Mouse (Mus musculus): ENCODE data around the gene Etv5. TPM values are rescaled to one million over a fixed set of nuclear protein-coding genes. Genes with fewer than 3 reads are reported as not detected.

Gene Etv5
- total and polyA plus RNA-seq, 3 experiments = 2.6 to 4.5 (median 3.5) TPM

DNA sequence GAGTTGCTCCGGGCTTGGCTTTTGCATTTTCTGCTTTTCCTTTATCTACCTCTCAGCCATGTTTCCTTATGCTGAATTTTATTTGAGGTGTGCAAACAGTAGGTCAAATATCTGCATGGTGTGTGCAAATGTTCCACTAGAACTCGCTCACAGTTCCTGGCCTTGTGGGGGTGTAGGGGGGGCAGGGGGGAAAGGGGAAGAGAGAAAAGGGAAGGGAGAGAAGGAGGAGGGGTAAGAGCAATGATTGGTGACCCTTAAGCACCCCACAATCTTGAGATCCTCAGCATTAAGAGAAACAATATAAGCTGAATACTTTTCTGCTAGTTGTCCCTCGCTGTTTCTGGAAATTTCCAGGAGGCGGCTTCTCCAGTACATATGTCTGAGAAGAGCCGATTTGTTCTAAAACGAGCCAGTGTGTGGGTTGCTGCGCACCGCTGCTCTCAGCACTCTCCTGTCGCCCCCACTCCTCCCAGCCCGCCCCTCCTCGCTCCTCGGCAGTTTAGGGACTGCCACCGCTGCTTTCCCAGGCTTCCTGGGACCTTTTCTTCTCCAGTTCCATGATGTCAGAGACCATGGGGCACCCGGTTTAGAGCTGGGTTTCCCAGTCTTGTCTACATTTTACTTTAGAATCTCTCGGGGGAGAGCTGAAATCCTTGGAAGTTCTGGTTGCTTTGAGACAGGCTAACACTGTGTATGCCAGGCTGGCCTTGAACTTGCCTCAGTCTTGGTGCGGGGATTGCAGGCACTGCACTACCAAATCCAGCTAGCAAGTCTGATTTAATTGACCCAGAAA is 90.8 kb downstream of the Etv5 start:
- H3K9ac ChIP-seq (ENCODE audit: insufficient read depth, low read depth) = no peak overlapping the region
- H3K27me3 ChIP-seq (replicated peaks) = no peaks in the 10 kb centered on the region
- H3K27ac ChIP-seq (ENCODE audit: insufficient read depth, low read depth) = no peak overlapping the region
- no peaks in the 10 kb centered on the region for H3K79me2 ChIP-seq (replicated peaks; ENCODE audit: control insufficient read depth, extremely low read depth, insufficient read depth, poor library complexity, severe bottlenecking)
- peaks cover 2 to 21% of the 10 kb centered on the region in 2 experiments; a peak in 3 of 4 replicates for H3K4me1 ChIP-seq (ENCODE audit: control insufficient read depth in 1 of 2, insufficient read depth in 2 of 2)
- in situ Hi-C loops (cut with MboI; ENCODE audit: low pct_ligation_motif_present, low pct_unique_long_range_greater_than_20kb, low sequenced_read_pairs) (no loop called here), dilution Hi-C loops (cut with MboI; ENCODE audit: extremely low pct_ligation_motif_present, extremely low pct_unique_long_range_greater_than_20kb, low sequenced_read_pairs) (no loop called here)
- TF ChIP-seq POLR2AphosphoS2 (IDR thresholded peaks at IDR 0.05; ENCODE audit: low read depth, low read length) (no peak), CHD1 (IDR thresholded peaks at IDR 0.05; ENCODE audit: low read depth, low read length) (no peak), CTCF (conservative IDR thresholded peaks at IDR 0.05 in 1 of 2, IDR thresholded peaks at IDR 0.05 in 1 of 2; ENCODE audit: low read depth in 2 of 2, low read length in 2 of 2) (no peak), CHD2 (IDR thresholded peaks at IDR 0.05; ENCODE audit: low read length) (no peak), ETS1 (conservative IDR thresholded peaks at IDR 0.05; ENCODE audit: low read depth, low read length) (no peak), MYC (IDR thresholded peaks at IDR 0.05; ENCODE audit: low read depth, low read length) (no peak), EP300 (IDR thresholded peaks at IDR 0.05; ENCODE audit: low read length) (no peak), JUND (conservative IDR thresholded peaks at IDR 0.05; ENCODE audit: low read depth, low read length) (no peak), ZC3H11A (IDR thresholded peaks at IDR 0.05; ENCODE audit: low read depth, low read length) (no peak), MEF2A (IDR thresholded peaks at IDR 0.05; ENCODE audit: borderline replicate concordance, low read depth, low read length) (no peak), ZMIZ1 (IDR thresholded peaks at IDR 0.05; ENCODE audit: low read depth, low read length) (no peak), MAZ (IDR thresholded peaks at IDR 0.05; ENCODE audit: low read depth, low read length) (no peak)
- no peak overlapping the region for H3K4me2 ChIP-seq (ENCODE audit: insufficient read depth, low read depth, poor library complexity, severe bottlenecking)
- no peak for DNase-seq (ENCODE audit: extremely low read depth)
- no peaks in the 10 kb centered on the region for H3K36me3 ChIP-seq (replicated peaks in 1 of 2; ENCODE audit: control insufficient read depth in 1 of 2, insufficient read depth in 1 of 2, low read length in 1 of 2)
- no peak overlapping the region for H3K4me3 ChIP-seq (replicated peaks in 1 of 3; ENCODE audit: low read depth in 2 of 3, low read length in 2 of 3, poor library complexity in 1 of 3)
- H3K9me3 ChIP-seq (replicated peaks; ENCODE audit: low read length) = peaks cover 8% of the 10 kb centered on the region

DNA sequence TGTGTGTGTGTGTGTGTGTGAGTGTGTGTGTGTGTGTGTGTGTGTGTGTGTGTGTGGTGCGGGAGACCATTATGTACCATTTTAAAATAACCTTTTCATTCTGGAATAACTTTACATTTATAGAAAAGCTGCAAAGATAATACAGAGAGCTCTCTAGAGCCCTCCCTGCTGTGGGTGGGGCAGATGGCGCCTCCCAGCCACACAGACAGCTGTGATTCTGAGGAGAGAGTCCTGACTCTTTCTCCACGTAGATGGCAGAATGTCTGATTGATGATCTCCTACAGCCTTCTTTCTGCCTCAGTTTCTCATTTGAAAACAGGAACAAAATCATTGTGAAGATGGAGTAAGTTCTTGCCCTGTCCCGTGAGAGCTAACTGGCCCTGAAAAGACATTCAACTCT is 91.5 kb downstream of the Etv5 start:
- in situ Hi-C loops (cut with MboI; ENCODE audit: low pct_ligation_motif_present, low pct_unique_long_range_greater_than_20kb, low sequenced_read_pairs) (no loop called here), dilution Hi-C loops (cut with MboI; ENCODE audit: extremely low pct_ligation_motif_present, extremely low pct_unique_long_range_greater_than_20kb, low sequenced_read_pairs) (no loop called here)
- Histone ChIP-seq H3K27me3 (replicated peaks) (no peaks in the 10 kb centered on the region), H3K9me3 (replicated peaks; ENCODE audit: low read length) (peaks cover 8% of the 10 kb centered on the region), H3K4me1 (ENCODE audit: control insufficient read depth in 1 of 2, insufficient read depth in 2 of 2) (peaks cover 2 to 21% of the 10 kb centered on the region in 2 experiments; a peak in 3 of 4 replicates), H3K79me2 (replicated peaks; ENCODE audit: control insufficient read depth, extremely low read depth, insufficient read depth, poor library complexity, severe bottlenecking) (no peaks in the 10 kb centered on the region), H3K4me2 (ENCODE audit: insufficient read depth, low read depth, poor library complexity, severe bottlenecking) (no peak overlapping the region), H3K27ac (ENCODE audit: insufficient read depth, low read depth) (no peak overlapping the region), H3K4me3 (replicated peaks in 1 of 3; ENCODE audit: low read depth in 2 of 3, low read length in 2 of 3, poor library complexity in 1 of 3) (no peak overlapping the region), H3K9ac (ENCODE audit: insufficient read depth, low read depth) (no peak overlapping the region), H3K36me3 (replicated peaks in 1 of 2; ENCODE audit: control insufficient read depth in 1 of 2, insufficient read depth in 1 of 2, low read length in 1 of 2) (no peaks in the 10 kb centered on the region)
- TF ChIP-seq ZC3H11A (IDR thresholded peaks at IDR 0.05; ENCODE audit: low read depth, low read length) (no peak), ETS1 (conservative IDR thresholded peaks at IDR 0.05; ENCODE audit: low read depth, low read length) (no peak), USF1 (IDR thresholded peaks at IDR 0.05; ENCODE audit: low read depth, low read length) (no peak), KAT2A (IDR thresholded peaks at IDR 0.05; ENCODE audit: insufficient replicate concordance, low read length) (no peak), CHD2 (IDR thresholded peaks at IDR 0.05; ENCODE audit: low read length) (no peak), USF2 (conservative IDR thresholded peaks at IDR 0.05; ENCODE audit: low read depth, low read length) (no peak), JUND (conservative IDR thresholded peaks at IDR 0.05; ENCODE audit: low read depth, low read length) (no peak), HCFC1 (IDR thresholded peaks at IDR 0.05; ENCODE audit: low read depth, low read length) (no peak), ZNF384 (IDR thresholded peaks at IDR 0.05; ENCODE audit: low read depth, low read length) (no peak), RAD21 (IDR thresholded peaks at IDR 0.05; ENCODE audit: low read depth, low read length) (no peak), SMC3 (IDR thresholded peaks at IDR 0.05; ENCODE audit: low read depth, low read length) (no peak), ZMIZ1 (IDR thresholded peaks at IDR 0.05; ENCODE audit: low read depth, low read length) (no peak), RCOR1 (conservative IDR thresholded peaks at IDR 0.05; ENCODE audit: low read depth, low read length) (no peak), POLR2A (IDR thresholded peaks at IDR 0.05; ENCODE audit: low read depth, low read length) (no peak), ELF1 (IDR thresholded peaks at IDR 0.05; ENCODE audit: low read depth, low read length) (no peak)
- DNase-seq (ENCODE audit: extremely low read depth) = no peak

Data from CH12.LX (cell line).